In the genomic region with DNA sequence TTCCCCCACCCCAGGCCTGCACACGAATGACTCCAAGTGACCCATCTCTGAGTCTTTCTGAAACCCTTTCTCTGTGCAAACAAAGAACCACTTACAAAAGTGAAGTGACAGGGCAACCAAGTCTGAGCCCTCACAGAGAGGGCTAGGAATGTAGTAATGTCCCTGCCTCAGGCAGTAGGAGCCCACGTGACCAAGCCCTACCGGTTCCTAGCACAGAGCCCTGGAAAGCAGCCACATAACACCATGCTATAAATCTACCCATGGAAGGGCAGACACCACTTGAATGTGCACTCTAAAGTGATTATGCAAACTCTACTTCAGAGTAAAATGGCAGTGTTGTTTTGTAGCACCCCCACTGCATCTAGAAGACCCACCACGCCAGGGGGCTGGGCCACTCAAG, we compare ENCODE assay signal across 11 mouse cellular contexts. TPM values are rescaled to one million over a fixed set of nuclear protein-coding genes. Genes with fewer than 3 reads are reported as not detected.
A peak's percentile ranks its signal among the peaks of the same experiment; 100 is the strongest.
DNase-seq lines count a peak whose midpoint lies in the region; ATAC-seq lines count a peak whose summit lies in the region.
"Had no signal": no experiment of that assay in that cellular context is flagged by ENCODE, and none has a peak within 500 bp of the region (broad histone marks: within the 10 kb centered on the region; RNA-seq: fewer than 3 reads in every experiment).

No protein-coding gene starts in this region.

- no peaks in the 10 kb centered on the region for H3K9me3 ChIP-seq in neural tube, embryonic 11.5 days (ENCODE audit: control insufficient read depth, low read length)
- no peaks in the 10 kb centered on the region for H3K9me3 ChIP-seq in liver, embryonic 13.5 days (replicated peaks)
- no peaks in the 10 kb centered on the region for H3K9me3 ChIP-seq in stomach, embryonic 16.5 days (replicated peaks; ENCODE audit: control insufficient read depth, low read length)
- H3K9me3 ChIP-seq: hindbrain, embryonic 15.5 days; megakaryocyte, embryonic 14.5 days had no signal

- no peak overlapping the region for H3K4me2 ChIP-seq in neural tube, embryonic 11.5 days (ENCODE audit: low read depth)
- H3K4me2 ChIP-seq in liver, embryonic 13.5 days: no peak overlapping the region
- H3K4me2 ChIP-seq in stomach, embryonic 16.5 days (ENCODE audit: low read depth, low read length): no peak overlapping the region
- H3K4me2 ChIP-seq: hindbrain, embryonic 15.5 days had no signal

- H3K27ac ChIP-seq in neural tube, embryonic 11.5 days (ENCODE audit: low read depth, low read length): 0 out of 2 replicates have a peak overlapping the region, but pooled peaks have one; percentile 20
- peak overlapping the region; percentile 86 for H3K27ac ChIP-seq in liver, embryonic 13.5 days
- peak overlapping the region; percentile 40 for H3K27ac ChIP-seq in stomach, embryonic 16.5 days (ENCODE audit: low read length)
- H3K27ac ChIP-seq: hindbrain, embryonic 15.5 days had no signal

- peak; percentile 95 for ATAC-seq in neural tube, embryonic 11.5 days (ENCODE audit: insufficient read depth, low FRiP score, low TSS enrichment)
- ATAC-seq in liver, embryonic 13.5 days (ENCODE audit: low read depth): no peak
- no peak for ATAC-seq in stomach, embryonic 16.5 days (ENCODE audit: insufficient read depth, low FRiP score)
- ATAC-seq in monocyte, adult 5-6 weeks (replicated peaks; ENCODE audit: insufficient number of reproducible peaks, low FRiP score, low TSS enrichment, poor library complexity, severe bottlenecking): no peak

- 66% methylated on average over 4 of the region's 4 CpGs for WGBS in neural tube, embryonic 11.5 days
- 72% methylated on average over 4 of the region's 4 CpGs for WGBS in liver, embryonic 13.5 days (ENCODE audit: insufficient replicate concordance)
- WGBS in stomach, embryonic 16.5 days: 76% methylated on average over 4 of the region's 4 CpGs

- peaks cover 6% of the 10 kb centered on the region for H3K36me3 ChIP-seq in neural tube, embryonic 11.5 days (ENCODE audit: control insufficient read depth, insufficient read depth, low read length)
- peaks cover 70% of the 10 kb centered on the region for H3K36me3 ChIP-seq in liver, embryonic 13.5 days
- H3K36me3 ChIP-seq in stomach, embryonic 16.5 days (ENCODE audit: control insufficient read depth, insufficient read depth, low read length): peaks cover 9% of the 10 kb centered on the region; the same call in 1 of the 2 replicates

- H3K9ac ChIP-seq in neural tube, embryonic 11.5 days (ENCODE audit: low read length): no peak overlapping the region
- H3K9ac ChIP-seq in liver, embryonic 13.5 days: peak overlapping the region; percentile 53
- no peak overlapping the region for H3K9ac ChIP-seq in stomach, embryonic 16.5 days (ENCODE audit: low read length)
- H3K9ac ChIP-seq: hindbrain, embryonic 15.5 days had no signal

- no peak overlapping the region for H3K4me3 ChIP-seq in neural tube, embryonic 11.5 days (ENCODE audit: low read depth, low read length)
- no peak overlapping the region for H3K4me3 ChIP-seq in liver, embryonic 13.5 days (replicated peaks)
- H3K4me3 ChIP-seq in stomach, embryonic 16.5 days (replicated peaks; ENCODE audit: low read length): no peak overlapping the region
- H3K4me3 ChIP-seq: hindbrain, embryonic 15.5 days; megakaryocyte, embryonic 14.5 days had no signal

- DNase-seq in neural tube, embryonic 11.5 days (ENCODE audit: low spot score): peak; percentile 28
- DNase-seq in neural tube, embryonic 10.5 days (ENCODE audit: extremely low spot score, low spot score): no peak
- peak; percentile 93 for DNase-seq in fat pad, adult 2 months (ENCODE audit: extremely low read depth, low read depth, low spot score)
- DNase-seq in liver, embryonic 13.5 days: no peak
- no peak for DNase-seq in right cerebral cortex, postnatal 14 days
- no peak for DNase-seq in urinary bladder, postnatal 36 days (ENCODE audit: low spot score in 2 of 2)
- DNase-seq: spleen, adult 18-20 months had no signal

- H3K27me3 ChIP-seq in neural tube, embryonic 11.5 days (ENCODE audit: control insufficient read depth, insufficient read depth, low read length): no peaks in the 10 kb centered on the region
- H3K27me3 ChIP-seq in liver, embryonic 13.5 days: no peaks in the 10 kb centered on the region
- H3K27me3 ChIP-seq in stomach, embryonic 16.5 days (ENCODE audit: control insufficient read depth, insufficient read depth, low read length): no peaks in the 10 kb centered on the region
- H3K27me3 ChIP-seq: hindbrain, embryonic 15.5 days; megakaryocyte, embryonic 14.5 days had no signal

- H3K4me1 ChIP-seq in neural tube, embryonic 11.5 days (ENCODE audit: control insufficient read depth, insufficient read depth, low read length): no peaks in the 10 kb centered on the region
- peaks cover 56% of the 10 kb centered on the region for H3K4me1 ChIP-seq in liver, embryonic 13.5 days (replicated peaks)
- H3K4me1 ChIP-seq in stomach, embryonic 16.5 days (ENCODE audit: control insufficient read depth, insufficient read depth, low read length): no peaks in the 10 kb centered on the region
- H3K4me1 ChIP-seq: hindbrain, embryonic 15.5 days had no signal

RNA-seq across cellular contexts. Expression of gene Hspbp1, which starts 12.9 kb away (rescaled TPM):
- 108 and 120 TPM in 2 replicates for polyA plus RNA-seq in neural tube, embryonic 11.5 days (2014; fragmentation: Nextera tagmentation; extraction: Ambion mirVana)
- 77.8 and 83.4 TPM in 2 replicates for polyA plus RNA-seq in liver, embryonic 13.5 days (2015; fragmentation: Nextera tagmentation; extraction: Ambion mirVana)
- 77.2 and 88.0 TPM in 2 replicates for polyA plus RNA-seq in stomach, embryonic 16.5 days (2015; fragmentation: Nextera tagmentation; extraction: Ambion mirVana)
- total RNA-seq in monocyte, adult 5-6 weeks (2017): 12.9 to 47.3 TPM (median 16.6 TPM) in 3 replicates

RNA-seq across cellular contexts. Expression of gene Ppp6r1, which starts 13.1 kb away (rescaled TPM):
- 6.0 and 6.7 TPM in 2 replicates for polyA plus RNA-seq in neural tube, embryonic 11.5 days (2014; fragmentation: Nextera tagmentation; extraction: Ambion mirVana)
- polyA plus RNA-seq in liver, embryonic 13.5 days (2015; fragmentation: Nextera tagmentation; extraction: Ambion mirVana): 5.7 and 7.1 TPM in 2 replicates
- 2.8 and 3.8 TPM in 2 replicates for polyA plus RNA-seq in stomach, embryonic 16.5 days (2015; fragmentation: Nextera tagmentation; extraction: Ambion mirVana)
- 101 to 191 TPM (median 127 TPM) in 3 replicates for total RNA-seq in monocyte, adult 5-6 weeks (2017)

RNA-seq across cellular contexts. Expression of gene Brsk1, which starts 18.4 kb away (rescaled TPM):
- 2.7 and 3.4 TPM in 2 replicates for polyA plus RNA-seq in neural tube, embryonic 11.5 days (2014; fragmentation: Nextera tagmentation; extraction: Ambion mirVana)
- 0.08 and 0.10 TPM in 2 replicates for polyA plus RNA-seq in liver, embryonic 13.5 days (2015; fragmentation: Nextera tagmentation; extraction: Ambion mirVana)
- polyA plus RNA-seq in stomach, embryonic 16.5 days (2015; fragmentation: Nextera tagmentation; extraction: Ambion mirVana): 0.86 and 0.88 TPM in 2 replicates
- total RNA-seq in monocyte, adult 5-6 weeks (2017): not detected in 3 replicates

RNA-seq across cellular contexts. Expression of gene Tmem86b, which starts 40.7 kb away (rescaled TPM):
- polyA plus RNA-seq in neural tube, embryonic 11.5 days (2014; fragmentation: Nextera tagmentation; extraction: Ambion mirVana): 1.5 and 2.1 TPM in 2 replicates
- polyA plus RNA-seq in liver, embryonic 13.5 days (2015; fragmentation: Nextera tagmentation; extraction: Ambion mirVana): 22.6 and 25.1 TPM in 2 replicates
- 2.3 and 3.4 TPM in 2 replicates for polyA plus RNA-seq in stomach, embryonic 16.5 days (2015; fragmentation: Nextera tagmentation; extraction: Ambion mirVana)
- 18.1 to 27.9 TPM (median 21.7 TPM) in 3 replicates for total RNA-seq in monocyte, adult 5-6 weeks (2017)

RNA-seq across cellular contexts. Expression of gene Tmem150b, which starts 53.1 kb away (rescaled TPM):
- 0.17 TPM in 1 of 2 replicates, not detected in the other for polyA plus RNA-seq in neural tube, embryonic 11.5 days (2014; fragmentation: Nextera tagmentation; extraction: Ambion mirVana)
- polyA plus RNA-seq in liver, embryonic 13.5 days (2015; fragmentation: Nextera tagmentation; extraction: Ambion mirVana): 0.09 and 0.15 TPM in 2 replicates
- polyA plus RNA-seq in stomach, embryonic 16.5 days (2015; fragmentation: Nextera tagmentation; extraction: Ambion mirVana): 0.76 and 0.90 TPM in 2 replicates
- 5.6 to 6.8 TPM (median 6.4 TPM) in 3 replicates for total RNA-seq in monocyte, adult 5-6 weeks (2017)

Comparison
In these comparisons a context has a peak if more than half of its experiments do, and no peak if none do; other contexts are left out.
1. DNase-seq: peak in neural tube, embryonic 11.5 days (single experiment) and fat pad, adult 2 months (single experiment); none in neural tube, embryonic 10.5 days (single experiment), liver, embryonic 13.5 days (single experiment), right cerebral cortex, postnatal 14 days (single experiment) and urinary bladder, postnatal 36 days (0 of 2).
2. H3K27ac ChIP-seq: peak in every context shown above with its lines; median percentile 86 in liver, embryonic 13.5 days; 40 in stomach, embryonic 16.5 days; 20 in neural tube, embryonic 11.5 days.